Mouse (Mus musculus): ENCODE data around the gene Mrpl22. TPM values are rescaled to one million over a fixed set of nuclear protein-coding genes. Genes with fewer than 3 reads are reported as not detected.

The Mrpl22 gene
- total RNA-seq (2023) = 10 to 100 TPM; 25.5 to 36.5 TPM

DNA sequence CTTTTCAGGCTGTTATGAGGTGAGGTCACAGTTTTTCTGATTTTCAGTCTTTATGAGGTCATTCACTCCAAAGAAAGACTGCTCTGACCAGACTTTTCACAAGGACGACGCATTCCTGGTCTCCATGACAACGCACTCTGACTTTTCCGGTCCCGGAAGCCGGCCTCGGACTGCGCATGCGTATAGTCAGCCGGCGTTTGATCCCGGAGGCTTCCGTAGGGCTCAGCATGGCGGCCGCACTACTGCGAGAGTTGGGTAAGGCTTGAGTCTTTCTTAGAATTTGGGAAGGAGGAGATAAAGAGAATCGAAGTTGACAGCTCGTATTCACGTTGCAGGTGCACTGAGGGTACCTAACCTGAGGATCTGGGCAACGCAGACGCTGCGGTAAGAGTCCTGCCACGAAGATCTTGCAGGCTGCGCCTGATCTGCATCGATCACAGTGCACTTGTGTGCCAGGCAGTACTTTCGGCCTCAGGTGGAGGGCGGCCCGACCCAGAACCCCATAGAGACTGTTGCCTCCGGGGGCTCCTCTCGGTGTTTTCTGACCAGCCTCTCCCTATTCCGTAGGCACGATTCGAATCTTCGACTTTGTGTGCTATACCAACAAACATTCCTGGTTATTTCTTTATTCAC is at the start of gene Mrpl22:
TSS of gene Mrpl22 (plus strand) at position 203 of the 633 bp plus-strand sequence.

DNA sequence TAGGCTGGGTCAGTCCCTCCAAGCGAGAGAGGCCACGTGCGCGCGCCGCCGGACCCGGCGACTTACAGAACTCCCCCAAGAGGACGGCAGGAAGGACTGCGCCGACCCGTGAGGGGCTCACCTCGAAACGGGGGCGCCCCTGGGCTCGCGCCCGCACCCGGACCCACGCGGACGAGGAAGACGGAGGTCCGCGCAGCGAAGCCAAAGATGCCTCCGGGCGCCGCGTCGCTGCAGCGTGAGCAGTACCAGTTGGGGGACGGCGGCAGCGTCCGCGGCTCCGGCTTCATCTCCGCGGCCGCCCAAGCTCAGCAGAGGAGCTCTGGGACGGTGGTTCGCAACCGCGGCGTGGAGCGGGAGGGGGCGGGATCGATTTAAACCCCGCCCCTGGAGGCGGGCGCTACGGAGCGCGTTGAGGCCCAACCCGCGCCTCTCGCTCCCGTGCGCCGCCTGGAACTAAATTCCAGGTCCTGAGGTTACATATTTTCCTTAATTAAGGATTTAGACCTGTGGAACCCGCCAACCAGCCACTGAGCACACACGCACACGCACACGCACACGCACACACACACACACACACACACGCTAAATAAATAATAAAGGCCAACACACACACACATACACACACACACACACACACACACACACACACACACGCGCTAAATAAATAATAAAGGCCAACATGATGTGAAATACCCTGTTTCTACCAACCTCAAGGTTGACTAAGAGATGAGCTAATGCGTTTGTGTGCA is 3.1 kb upstream of the Mrpl22 start, which contains the start of gene Gemin5:
TSS of gene Gemin5 (minus strand) at position 373 of the 749 bp plus-strand sequence.

DNA sequence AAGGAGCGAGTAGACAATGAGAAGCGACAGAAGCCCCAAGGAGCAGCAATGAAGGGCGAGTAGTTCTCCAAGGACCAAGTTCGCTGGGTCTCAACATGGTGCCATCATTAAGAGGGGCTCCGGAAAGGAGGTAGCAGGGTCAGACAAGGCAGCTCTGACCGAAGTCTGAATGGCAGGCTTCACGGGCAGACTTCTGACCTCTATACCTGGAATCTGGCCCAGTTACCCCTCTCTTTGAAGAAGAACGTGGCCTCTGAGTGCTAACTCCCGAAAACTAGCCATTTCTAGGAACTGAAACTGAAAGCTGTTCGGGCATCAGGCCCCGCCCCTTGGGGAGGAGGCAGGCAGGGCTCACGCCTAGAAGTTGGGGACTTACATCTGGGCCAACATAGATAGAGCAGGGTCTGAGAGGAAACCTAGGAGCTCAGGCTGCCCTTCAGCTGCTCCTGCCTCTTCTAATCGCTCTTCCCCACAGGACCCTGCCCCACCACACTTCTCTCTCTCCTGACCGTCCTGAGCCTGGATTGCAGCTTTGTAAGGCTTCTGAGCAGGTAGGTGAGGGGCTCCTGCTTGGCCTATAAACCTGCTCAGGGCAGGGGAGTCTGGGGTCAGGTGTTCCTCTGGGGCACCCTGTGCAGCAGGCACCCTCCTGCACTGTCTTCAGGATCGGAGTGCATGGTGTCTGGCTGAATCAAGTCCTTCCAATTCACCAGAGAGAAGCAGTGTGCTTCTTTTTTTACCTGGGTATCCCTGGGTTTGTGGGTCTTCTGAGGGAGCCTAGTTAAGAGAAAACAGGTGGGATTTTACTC is 28.0 kb downstream of the Mrpl22 start, which contains the start of the genes Igtp and Irgm2:
TSS of gene Igtp (plus strand) at position 328 of the 809 bp plus-strand sequence.
TSS of gene Irgm2 (plus strand) at position 390 of the 809 bp plus-strand sequence.

Other genes with a start within 250 kb of the Mrpl22 start
- gene Larp1, start 162.6 kb upstream of the Mrpl22 start, total RNA-seq (2023) = 10 to 100 TPM; 97.7 to 98.0 TPM
- not detected for gene Gm12248, start 78.5 kb upstream of the Mrpl22 start, total RNA-seq (2023)
- 10 to 100 TPM; 54.1 to 59.5 TPM for gene Cnot8, start 67.5 kb upstream of the Mrpl22 start, total RNA-seq (2023)
- gene Gemin5, start 3.1 kb upstream of the Mrpl22 start, total RNA-seq (2023) = 10 to 100 TPM; 21.8 to 23.1 TPM
- 10 to 100 TPM; 18.9 to 25.8 TPM for gene Igtp, start 27.9 kb downstream of the Mrpl22 start, total RNA-seq (2023)
- gene Irgm2, start 28.0 kb downstream of the Mrpl22 start, total RNA-seq (2023) = 10 to 100 TPM in 1 of 2 experiments, 1 to 10 TPM in 1; 9.8 to 13.1 TPM
- gene 4930438A08Rik, start 103.1 kb downstream of the Mrpl22 start, total RNA-seq (2023) = not detected
- gene Zfp692, start 135.4 kb downstream of the Mrpl22 start, total RNA-seq (2023) = 10 to 100 TPM; 30.7 to 32.7 TPM
- gene Zfp672, start 158.7 kb downstream of the Mrpl22 start, total RNA-seq (2023) = 10 to 100 TPM; 34.3 to 42.3 TPM
- 10 to 100 TPM; 18.6 to 28.6 TPM for gene Sh3bp5l, start 159.1 kb downstream of the Mrpl22 start, total RNA-seq (2023)
- gene Lypd8, start 207.4 kb downstream of the Mrpl22 start, total RNA-seq (2023) = not detected
- gene 1810065E05Rik, start 249.4 kb downstream of the Mrpl22 start, total RNA-seq (2023) = not detected